Mouse (Mus musculus) hindbrain, embryonic 16.5 days (tissue): ENCODE data around the gene Clcn1. TPM values are rescaled to one million over a fixed set of nuclear protein-coding genes. Genes with fewer than 3 reads are reported as not detected.

ENCODE experiments used
- ATAC-seq: fragments of 200-750 bp; cut with Nextera tagmentation; 2 replicates; pipeline ENCODE4 v1.8.0; 2017; ENCODE audit warnings: moderate TSS enrichment, moderate library complexity
- H3K27ac ChIP-seq: fragments of 300-500 bp; sonication (generic); 2 replicates; pipeline ENCODE4 v1.5.1; 2014; ENCODE audit warnings: low read depth, mild to moderate bottlenecking, control low read depth, low read length, moderate library complexity
- H3K27me3 ChIP-seq: fragments of 300-500 bp; sonication (generic); replicated peaks from 2 replicates; pipeline ENCODE4 v1.6.1; 2014; ENCODE audit warnings: low read length; ENCODE audit not compliant: control insufficient read depth, insufficient read depth
- H3K36me3 ChIP-seq: fragments of 300-500 bp; sonication (generic); 2 replicates; pipeline ENCODE4 v1.6.1; 2014; ENCODE audit warnings: mild to moderate bottlenecking, low read length, moderate library complexity, mixed read lengths; ENCODE audit not compliant: control insufficient read depth, insufficient read depth
- H3K4me1 ChIP-seq: fragments of 300-500 bp; sonication (generic); 2 replicates; pipeline ENCODE4 v1.6.1; 2014; ENCODE audit warnings: low read depth, low read length; ENCODE audit not compliant: control insufficient read depth, insufficient read depth
- H3K4me2 ChIP-seq: fragments of 300-500 bp; sonication (generic); 2 replicates; pipeline ENCODE4 v1.6.1; 2014; ENCODE audit warnings: mild to moderate bottlenecking, low read length, control low read depth, moderate library complexity
- H3K4me3 ChIP-seq: fragments of 300-500 bp; sonication (generic); 2 replicates; pipeline ENCODE4 v1.5.1; 2014; ENCODE audit warnings: mild to moderate bottlenecking, low read length, control low read depth, moderate library complexity
- H3K9ac ChIP-seq: fragments of 300-500 bp; sonication (generic); 2 replicates; pipeline ENCODE4 v1.6.1; 2014; ENCODE audit warnings: low read depth, mild to moderate bottlenecking, control low read depth, low read length, moderate library complexity
- H3K9me3 ChIP-seq: fragments of 300-500 bp; sonication (generic); 2 replicates; pipeline ENCODE4 v1.6.1; 2014; ENCODE audit warnings: mild to moderate bottlenecking, low read length, moderate library complexity; ENCODE audit not compliant: control insufficient read depth
- WGBS: fragments of 180-500 bp; shearing (Covaris S2); extraction: QIAGEN DNeasy Blood & Tissue Kit; methylation state at CpG from one replicate; pipeline ENCODE4 v1.1.7; 2014; 5-methylcytosine and 5-hydroxymethylcytosine counted together
- polyA plus RNA-seq: library from polyadenylated mRNA; unstranded; fragments of >200 nt; fragmentation: Nextera tagmentation; extraction: Ambion mirVana; gene quantifications from 2 replicates; pipeline ENCODE4 v1.2.1, GENCODE M21; 2015

Gene Clcn1
- polyA plus RNA-seq, 1 experiment from 2014 or later, result 1.2 TPM

DNA sequence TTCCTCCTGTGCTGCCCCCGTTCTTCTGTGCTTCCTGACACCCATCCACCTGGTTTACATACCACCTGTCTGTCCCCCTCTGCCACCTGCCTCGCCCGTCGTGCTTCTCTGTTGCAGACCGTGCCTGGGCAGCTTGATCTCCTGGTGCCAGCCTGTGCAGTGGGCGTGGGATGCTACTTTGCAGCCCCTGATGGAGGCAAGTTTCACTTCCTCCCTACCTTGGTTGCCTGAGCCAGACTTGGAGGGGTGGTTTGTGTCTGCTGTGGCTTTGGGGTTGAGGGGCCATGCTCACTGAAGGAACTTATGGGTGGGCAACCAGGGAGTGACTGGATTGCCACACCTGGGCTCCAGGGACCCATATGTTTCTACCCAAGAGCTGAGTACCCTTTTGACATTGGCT is 6.8 kb downstream of the Clcn1 start:
- 91% methylated on average over 6 of the region's 6 CpGs for WGBS
- Histone ChIP-seq H3K4me1 (no peaks in the 10 kb centered on the region), H3K36me3 (no peaks in the 10 kb centered on the region), H3K9ac (no peak overlapping the region), H3K4me3 (no peak overlapping the region), H3K9me3 (no peaks in the 10 kb centered on the region), H3K4me2 (no peak overlapping the region), H3K27me3 (no peaks in the 10 kb centered on the region), H3K27ac (no peak overlapping the region)
- ATAC-seq, result no peak

DNA sequence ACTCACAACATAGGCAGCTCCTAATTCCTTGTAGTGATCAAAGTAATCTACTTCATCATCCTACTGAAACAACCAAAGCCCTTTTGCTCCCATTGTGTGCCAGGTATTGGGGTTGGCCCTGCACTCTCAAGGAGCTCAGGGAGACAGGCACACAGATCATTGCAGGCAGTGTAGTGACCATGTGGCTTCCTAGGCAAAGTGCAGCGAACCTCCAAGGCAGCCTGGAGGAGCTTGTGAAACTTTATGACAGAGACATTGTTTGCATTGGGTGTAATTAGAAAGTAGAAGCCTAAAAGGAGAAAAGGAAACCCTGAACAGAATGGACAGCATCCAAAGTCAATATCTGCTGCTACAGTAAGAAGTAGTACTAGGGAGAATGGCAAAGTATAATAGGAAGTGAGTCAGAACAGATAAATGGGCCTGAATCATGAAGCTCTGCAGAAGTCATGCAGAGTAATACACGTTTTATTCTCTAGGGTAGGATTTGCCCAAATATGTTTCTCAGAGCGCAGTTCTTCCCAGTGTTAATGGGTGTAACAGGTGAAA is 9.1 kb downstream of the Clcn1 start:
- Histone ChIP-seq H3K27me3 (no peaks in the 10 kb centered on the region), H3K4me1 (no peaks in the 10 kb centered on the region), H3K27ac (no peak overlapping the region), H3K9me3 (no peaks in the 10 kb centered on the region), H3K4me3 (no peak overlapping the region), H3K36me3 (peaks cover 3% of the 10 kb centered on the region; the same call in 1 of the 2 replicates), H3K9ac (no peak overlapping the region), H3K4me2 (no peak overlapping the region)
- ATAC-seq, result no peak
- 86% methylated on average over 3 of the region's 3 CpGs for WGBS

DNA sequence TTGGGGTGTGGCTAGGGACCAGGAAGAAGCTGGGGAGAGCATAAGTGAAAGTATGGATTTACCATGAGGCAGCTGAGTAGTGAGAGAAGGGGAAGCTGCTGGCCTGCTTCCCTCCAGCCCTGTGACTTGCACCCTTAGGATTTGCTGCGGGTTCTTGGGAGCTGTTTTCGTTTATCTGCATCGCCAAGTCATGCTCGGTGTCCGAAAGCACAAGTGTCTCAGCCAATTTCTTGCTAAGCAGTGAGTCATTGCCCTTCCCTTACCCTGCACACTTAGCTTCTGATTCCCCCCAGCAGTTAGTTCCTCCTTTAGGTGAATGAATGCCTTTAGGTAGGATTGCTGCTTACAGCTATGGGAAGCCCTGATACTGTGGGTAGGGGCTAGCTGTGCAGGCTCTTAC is 12.9 kb downstream of the Clcn1 start:
- Histone ChIP-seq H3K36me3 (peaks cover 3% of the 10 kb centered on the region; the same call in 1 of the 2 replicates), H3K9ac (no peak overlapping the region), H3K4me2 (no peak overlapping the region), H3K4me1 (no peaks in the 10 kb centered on the region), H3K27me3 (no peaks in the 10 kb centered on the region), H3K27ac (no peak overlapping the region), H3K4me3 (no peak overlapping the region), H3K9me3 (no peaks in the 10 kb centered on the region)
- 97% methylated on average over 5 of the region's 5 CpGs for WGBS
- no peak for ATAC-seq

DNA sequence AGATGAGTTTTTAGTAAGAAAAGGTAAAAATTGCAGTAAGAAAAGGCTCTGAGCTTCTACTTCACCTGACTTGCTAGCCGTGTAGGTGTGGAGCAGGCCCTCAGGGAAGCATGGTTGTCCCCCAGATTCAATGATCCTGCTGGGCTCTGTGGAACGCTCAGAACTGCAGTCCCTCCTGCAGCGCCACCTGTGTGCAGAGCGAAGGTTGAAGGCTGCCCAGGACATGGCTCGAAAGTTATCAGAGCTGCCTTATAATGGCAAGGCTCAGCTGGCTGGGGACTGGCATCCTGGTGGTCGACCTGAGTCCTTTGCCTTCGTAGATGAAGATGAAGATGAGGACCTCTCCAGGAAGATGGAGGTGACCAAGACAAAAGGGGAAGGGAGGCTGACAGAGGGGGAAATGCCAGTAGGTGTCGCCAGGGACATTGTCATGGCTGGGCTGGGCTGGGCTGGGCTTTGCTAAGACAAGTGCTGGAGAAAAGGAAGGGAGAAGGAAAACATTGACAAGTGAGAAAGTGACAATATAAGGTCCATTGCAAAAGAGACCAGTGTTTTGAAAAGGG is 23.4 kb downstream of the Clcn1 start:
- peaks cover 12% of the 10 kb centered on the region for H3K36me3 ChIP-seq
- no peak for ATAC-seq
- 47% methylated on average over 8 of the region's 8 CpGs for WGBS

DNA sequence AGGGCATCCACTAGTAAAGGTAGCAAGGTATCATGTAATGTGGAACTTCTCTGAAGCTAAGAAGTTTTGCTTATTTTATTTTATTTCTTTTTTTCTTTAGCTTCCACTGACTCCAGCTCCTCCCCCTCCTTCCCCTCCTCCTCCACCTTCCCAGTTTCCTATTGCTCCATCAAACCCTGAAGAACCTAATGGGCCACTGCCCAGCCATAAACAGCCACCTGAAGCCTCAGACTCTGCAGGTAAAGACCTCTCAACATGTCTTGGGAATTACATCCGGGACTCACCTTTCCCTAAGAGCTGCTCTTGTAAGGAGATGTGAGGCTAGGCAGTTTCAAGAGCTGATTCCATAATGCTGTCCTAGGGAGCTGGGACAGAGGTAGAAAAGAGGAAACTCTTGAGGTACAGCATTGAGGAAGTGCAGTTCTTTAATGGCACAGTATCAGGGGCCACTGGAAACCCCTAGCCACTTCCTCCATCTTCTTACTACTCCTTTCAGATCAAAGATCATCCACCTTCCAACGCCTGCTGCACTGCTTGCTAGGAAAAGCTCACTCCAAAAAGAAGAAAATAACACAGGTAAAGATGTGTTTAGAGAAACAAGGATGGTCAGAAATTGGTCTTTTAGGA is 24.1 kb downstream of the Clcn1 start:
- Histone ChIP-seq H3K9ac (no peak overlapping the region), H3K36me3 (peaks cover 12% of the 10 kb centered on the region), H3K4me1 (no peaks in the 10 kb centered on the region), H3K9me3 (no peaks in the 10 kb centered on the region), H3K27ac (no peak overlapping the region), H3K27me3 (no peaks in the 10 kb centered on the region), H3K4me3 (no peak overlapping the region), H3K4me2 (no peak overlapping the region)
- no peak for ATAC-seq
- WGBS, result 91% methylated on average over 2 of the region's 2 CpGs

More for the DNA sequence above, 23.4 kb downstream of the Clcn1 start:
- Histone ChIP-seq H3K27ac (no peak overlapping the region), H3K4me1 (no peaks in the 10 kb centered on the region), H3K9me3 (no peaks in the 10 kb centered on the region), H3K4me3 (no peak overlapping the region), H3K27me3 (no peaks in the 10 kb centered on the region), H3K4me2 (no peak overlapping the region), H3K9ac (no peak overlapping the region)

DNA sequence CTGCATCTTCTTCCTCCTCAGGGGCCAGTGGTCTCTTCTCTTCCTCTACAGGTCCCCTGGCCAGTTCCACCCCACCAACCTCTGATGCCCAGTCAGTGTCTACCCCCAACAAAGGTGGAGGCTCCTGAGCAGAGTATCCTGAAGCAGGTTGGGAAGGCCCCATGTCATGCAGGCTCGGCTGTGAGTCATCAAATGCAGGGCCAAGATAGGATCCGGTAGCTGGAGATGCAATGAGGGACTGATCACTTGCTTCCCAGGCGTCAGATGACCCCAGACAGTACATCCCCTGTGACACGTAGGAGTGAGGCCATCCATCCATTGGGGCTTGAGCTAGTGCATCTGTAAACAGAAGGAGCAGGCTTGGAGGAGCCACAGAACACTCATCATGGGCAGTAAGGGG is 31.8 kb downstream of the Clcn1 start:
- Histone ChIP-seq H3K9ac (no peak overlapping the region), H3K36me3 (peaks cover 8% of the 10 kb centered on the region), H3K9me3 (no peaks in the 10 kb centered on the region), H3K4me2 (no peak overlapping the region), H3K27ac (no peak overlapping the region), H3K4me3 (no peak overlapping the region), H3K4me1 (peaks cover 11% of the 10 kb centered on the region), H3K27me3 (no peaks in the 10 kb centered on the region)
- 91% methylated on average over 4 of the region's 4 CpGs for WGBS
- no peak for ATAC-seq

DNA sequence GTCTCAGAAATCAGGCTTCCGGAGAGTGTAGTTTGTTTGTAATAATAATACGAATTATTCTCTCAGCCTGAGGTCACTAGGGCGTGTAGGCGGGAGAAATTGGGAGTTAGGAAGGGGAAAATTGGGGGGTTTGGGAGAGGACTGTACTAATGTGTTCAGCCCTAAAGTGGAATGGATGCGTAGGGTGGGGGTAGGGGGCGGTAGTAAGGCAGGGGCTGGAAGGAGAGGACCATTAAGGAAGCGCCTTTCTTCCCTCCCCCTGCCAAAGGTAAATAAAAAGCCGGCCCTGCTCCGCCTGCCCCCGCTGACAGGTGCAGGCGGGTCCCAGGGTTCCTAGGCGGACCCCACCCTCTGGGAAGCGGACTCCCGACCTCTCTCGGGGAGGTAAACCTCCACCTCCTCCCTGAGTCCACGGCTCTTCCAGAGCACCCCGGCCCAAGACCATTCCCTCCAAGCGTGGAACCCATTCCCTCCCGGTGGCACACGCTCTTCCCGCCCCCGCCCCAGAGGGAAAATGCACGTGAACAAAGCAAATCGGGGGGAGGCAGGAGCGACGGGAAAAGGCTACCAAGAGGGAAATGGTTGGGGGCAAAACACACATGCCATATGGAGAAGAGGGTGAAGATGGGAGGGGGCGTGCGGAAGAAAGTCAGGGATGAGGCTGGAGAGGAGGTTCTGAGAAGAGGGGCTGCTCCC is 37.0 kb downstream of the Clcn1 start:
- H3K36me3 ChIP-seq, result peaks cover 3% of the 10 kb centered on the region
- H3K9ac ChIP-seq, result peak overlapping the region; percentile 90
- no peaks in the 10 kb centered on the region for H3K9me3 ChIP-seq
- peak; percentile 46 for ATAC-seq
- H3K4me1 ChIP-seq, result peaks cover 14% of the 10 kb centered on the region
- peak overlapping the region; percentile 90 for H3K27ac ChIP-seq
- H3K4me2 ChIP-seq, result peak overlapping the region; percentile 67
- under 1% methylated on average over 24 of the region's 28 CpGs for WGBS
- H3K4me3 ChIP-seq, result peak overlapping the region; percentile 75
- H3K27me3 ChIP-seq, result no peaks in the 10 kb centered on the region

DNA sequence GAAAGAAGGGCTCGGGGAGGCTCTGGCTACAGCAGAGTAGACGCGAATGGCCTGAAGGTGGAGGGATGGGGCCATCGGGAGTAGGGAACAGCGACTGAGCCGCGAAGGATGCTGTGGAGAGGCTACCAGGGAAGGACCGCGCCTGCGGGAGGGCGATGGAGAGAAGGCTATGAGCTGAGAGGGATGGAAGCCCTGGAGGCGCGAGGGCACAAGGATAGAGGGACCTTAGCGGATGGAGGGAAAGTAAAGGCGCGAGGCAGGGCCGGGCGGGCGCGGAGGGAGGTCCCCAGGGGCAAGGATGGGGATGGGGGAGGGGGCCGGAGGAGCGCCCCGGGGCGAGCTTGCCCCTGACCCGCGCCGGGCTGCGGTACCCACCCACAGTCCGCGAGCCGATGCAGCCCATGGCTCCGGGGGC is 37.6 kb downstream of the Clcn1 start:
- H3K27me3 ChIP-seq, result no peaks in the 10 kb centered on the region
- H3K36me3 ChIP-seq, result no peaks in the 10 kb centered on the region; the same call in 1 of the 2 replicates
- peak overlapping the region; percentile 90 for H3K27ac ChIP-seq
- peak; percentile 67 for ATAC-seq
- peak overlapping the region; percentile 75 for H3K4me3 ChIP-seq
- WGBS, result 0% methylated on average over 28 of the region's 32 CpGs
- peak overlapping the region; percentile 90 for H3K9ac ChIP-seq
- H3K4me1 ChIP-seq, result peaks cover 14% of the 10 kb centered on the region
- H3K4me2 ChIP-seq, result peak overlapping the region; percentile 67
- H3K9me3 ChIP-seq, result no peaks in the 10 kb centered on the region
